Mouse (Mus musculus) stomach, embryonic 14.5 days (tissue): Measurements from ENCODE around the gene Tcta. TPM values are rescaled to one million over a fixed set of nuclear protein-coding genes. Genes with fewer than 3 reads are reported as not detected.
"Not testable (repeated sequence)": the region's sequence is repeated elsewhere in the genome, so short reads cannot be mapped to it uniquely, and the experiment has no call there.

Source experiments
- ATAC-seq: fragments of 200-750 bp; cut with Nextera tagmentation; 2 replicates; pipeline ENCODE4 v1.8.0; 2017; ENCODE audit warnings: low read depth, moderate TSS enrichment; ENCODE audit not compliant: insufficient number of reproducible peaks, insufficient read depth, low FRiP score
- H3K27ac ChIP-seq: fragments of 300-500 bp; sonication (generic); 2 replicates; pipeline ENCODE4 v1.5.1; 2014; ENCODE audit warnings: mild to moderate bottlenecking, low read length, moderate library complexity, mixed read lengths
- H3K27me3 ChIP-seq: fragments of 300-500 bp; sonication (generic); 2 replicates; pipeline ENCODE4 v1.6.1; 2014; ENCODE audit warnings: low read length, control low read depth, mixed read lengths; ENCODE audit not compliant: control insufficient read depth, insufficient read depth
- H3K36me3 ChIP-seq: fragments of 300-500 bp; sonication (generic); 2 replicates; pipeline ENCODE4 v1.6.1; 2014; ENCODE audit warnings: mild to moderate bottlenecking, control low read depth, low read length, moderate library complexity, mixed read lengths; ENCODE audit not compliant: control insufficient read depth, insufficient read depth
- H3K4me1 ChIP-seq: fragments of 300-500 bp; sonication (generic); 2 replicates; pipeline ENCODE4 v1.6.1; 2014; ENCODE audit warnings: low read length, control low read depth, mixed read lengths; ENCODE audit not compliant: control insufficient read depth, insufficient read depth
- H3K4me2 ChIP-seq: fragments of 300-500 bp; sonication (generic); replicated peaks from 2 replicates; pipeline ENCODE4 v1.6.1; 2014; ENCODE audit warnings: low read depth, low read length, control low read depth
- H3K4me3 ChIP-seq: fragments of 300-500 bp; sonication (generic); 2 replicates; pipeline ENCODE4 v1.5.1; 2014; ENCODE audit warnings: low read depth, low read length, control low read depth
- H3K9ac ChIP-seq: fragments of 300-500 bp; sonication (generic); replicated peaks from 2 replicates; pipeline ENCODE4 v1.6.1; 2014; ENCODE audit warnings: low read depth, mild to moderate bottlenecking, control low read depth, low read length, moderate library complexity, mixed read lengths
- H3K9me3 ChIP-seq: fragments of 300-500 bp; sonication (generic); 2 replicates; pipeline ENCODE4 v1.6.1; 2016; ENCODE audit warnings: low read depth, low read length, control low read depth; ENCODE audit not compliant: control insufficient read depth
- WGBS: fragments of 180-500 bp; shearing (Covaris S2); extraction: QIAGEN DNeasy Blood & Tissue Kit; methylation state at CpG from one replicate; pipeline ENCODE4 v1.1.7; 2014; 5-methylcytosine and 5-hydroxymethylcytosine counted together
- polyA plus RNA-seq: library from polyadenylated mRNA; unstranded; fragments of >200 nt; fragmentation: Nextera tagmentation; extraction: Ambion mirVana; gene quantifications from 2 replicates; pipeline ENCODE4 v1.2.1, GENCODE M21; 2014

Tcta gene
- polyA plus RNA-seq, 1 experiment from 2014 or later: 37.9 TPM

DNA sequence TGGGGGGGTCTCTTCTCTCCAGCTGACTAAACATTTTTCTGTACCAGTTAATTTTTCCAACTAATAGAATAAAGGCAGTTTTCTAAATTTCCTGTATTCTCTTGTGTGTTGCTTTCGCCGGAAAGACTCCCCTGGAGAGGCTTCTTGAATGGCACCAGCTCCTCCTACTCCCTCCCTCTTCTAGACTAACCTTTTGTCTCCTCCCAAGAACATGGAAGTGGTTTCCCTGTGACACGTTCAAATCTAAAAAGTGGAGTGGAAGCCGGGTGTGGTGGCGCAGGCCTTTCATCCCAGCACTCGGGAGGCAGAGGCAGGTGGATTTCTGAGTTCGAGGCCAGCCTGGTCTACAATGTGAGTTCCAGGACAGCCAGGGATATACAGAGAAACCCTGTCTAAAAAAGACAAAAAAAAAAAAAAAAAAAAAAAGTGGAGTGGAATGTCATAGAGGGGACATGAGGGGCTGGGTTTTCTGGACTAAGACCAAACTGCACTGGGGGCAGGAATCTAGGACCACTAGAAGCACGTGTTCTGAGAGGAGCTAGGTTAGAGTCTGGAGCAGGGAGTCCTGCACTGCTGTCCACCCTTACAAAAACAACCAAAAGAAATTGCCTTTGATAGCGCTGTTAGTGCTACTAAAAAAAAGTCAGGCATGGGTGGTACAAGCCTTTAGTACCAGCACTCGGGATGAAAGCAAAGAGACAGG lies 32.0 kb upstream of the Tcta start:
- Histone ChIP-seq H3K36me3 (peaks cover 32% of the 10 kb centered on the region), H3K27ac (peak overlapping the region; percentile 96; the same call in 1 of the 2 replicates), H3K9ac (no peak overlapping the region), H3K27me3 (no peaks in the 10 kb centered on the region), H3K9me3 (no peaks in the 10 kb centered on the region), H3K4me3 (no peak overlapping the region), H3K4me1 (peaks cover 23% of the 10 kb centered on the region; the same call in 1 of the 2 replicates), H3K4me2 (peak overlapping the region; percentile 83)
- ATAC-seq: no peak
- 67% methylated on average over 10 of the region's 10 CpGs for WGBS

DNA sequence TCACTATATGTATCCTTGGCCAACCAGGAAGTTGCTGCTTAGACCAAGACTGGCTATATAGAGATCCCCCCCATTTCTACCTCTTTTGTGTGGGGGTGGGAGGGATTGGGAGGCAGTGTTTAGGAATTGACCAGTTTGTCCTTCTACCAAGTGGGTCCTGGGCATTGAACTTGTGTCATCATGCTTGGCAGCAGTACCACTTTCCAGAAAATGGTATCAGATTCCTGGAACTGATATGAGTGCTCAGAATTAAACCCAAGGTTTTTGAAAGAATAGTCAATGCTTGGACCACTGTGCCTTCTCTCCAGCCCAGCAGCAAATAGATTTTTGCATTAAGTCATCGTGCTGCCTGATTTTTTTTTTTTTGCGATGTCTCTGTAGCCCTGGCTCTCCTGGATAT lies 19.9 kb upstream of the Tcta start:
- H3K9me3 ChIP-seq: no peaks in the 10 kb centered on the region
- no peak overlapping the region for H3K4me2 ChIP-seq
- WGBS: 97% methylated on average over 2 of the region's 2 CpGs
- no peak for ATAC-seq
- H3K4me1 ChIP-seq: no peaks in the 10 kb centered on the region
- H3K27ac ChIP-seq: no peak overlapping the region
- peaks cover 43% of the 10 kb centered on the region for H3K36me3 ChIP-seq
- H3K27me3 ChIP-seq: no peaks in the 10 kb centered on the region
- no peak overlapping the region for H3K9ac ChIP-seq
- H3K4me3 ChIP-seq: no peak overlapping the region

GRCm38 (mm10) chr9:108324784-108325183 lies 18.8 kb upstream of the Tcta start:
- Histone ChIP-seq H3K4me3 (no peak overlapping the region), H3K4me1 (no peaks in the 10 kb centered on the region), H3K27me3 (no peaks in the 10 kb centered on the region), H3K36me3 (peaks cover 35% of the 10 kb centered on the region), H3K9me3 (no peaks in the 10 kb centered on the region), H3K9ac (no peak overlapping the region), H3K27ac (no peak overlapping the region), H3K4me2 (no peak overlapping the region)
- ATAC-seq: no peak
- WGBS: 77% methylated on average over 1 of the region's 1 CpGs

DNA sequence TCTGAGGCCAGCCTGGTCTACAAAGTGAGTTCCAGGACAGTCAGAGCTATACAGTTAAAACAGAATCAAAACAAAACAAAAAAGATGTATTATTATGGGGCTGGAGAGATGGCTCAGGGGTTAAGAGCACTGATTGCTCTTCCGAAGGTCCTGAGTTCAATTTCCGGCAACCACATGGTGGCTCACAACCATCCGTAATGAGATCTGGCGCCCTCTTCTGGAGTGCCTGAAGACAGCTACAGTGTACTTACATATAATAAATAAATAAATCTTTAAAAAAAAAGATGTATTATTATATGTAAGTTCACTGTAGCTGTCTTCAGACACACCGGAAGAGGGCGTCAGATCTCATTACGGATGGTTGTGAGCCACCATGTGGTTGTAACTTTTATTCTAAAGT lies 16.1 kb upstream of the Tcta start:
- H3K9me3 ChIP-seq, ATAC-seq, H3K27ac ChIP-seq, H3K4me1 ChIP-seq, H3K4me2 ChIP-seq, H3K27me3 ChIP-seq, H3K4me3 ChIP-seq, H3K9ac ChIP-seq: not testable (repeated sequence)
- WGBS: 91% methylated on average over 7 of the region's 7 CpGs
- H3K36me3 ChIP-seq: peaks cover 12% of the 10 kb centered on the region

DNA sequence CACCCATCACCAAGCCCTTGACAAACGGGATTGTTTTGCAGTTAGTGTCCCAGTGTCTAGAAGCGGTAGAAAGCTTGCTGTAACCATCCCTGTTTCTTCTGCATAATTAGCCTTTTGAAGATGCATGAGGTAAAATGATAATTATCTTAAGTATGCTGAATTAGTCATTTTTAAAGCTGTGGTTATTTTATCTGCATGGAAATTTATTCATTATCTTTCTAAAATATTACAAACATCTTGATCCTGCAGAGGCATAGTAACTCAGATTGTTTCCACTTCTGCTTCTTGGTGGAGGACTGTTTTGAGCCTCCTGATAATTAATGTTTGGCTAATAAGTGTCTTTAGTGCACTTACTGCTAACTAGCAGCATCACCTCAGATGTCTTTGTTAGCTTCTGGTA lies 12.5 kb upstream of the Tcta start:
- Histone ChIP-seq H3K27ac (no peak overlapping the region), H3K9ac (no peak overlapping the region), H3K4me2 (no peak overlapping the region), H3K9me3 (no peaks in the 10 kb centered on the region), H3K36me3 (peaks cover 14% of the 10 kb centered on the region; the same call in 1 of the 2 replicates), H3K4me3 (no peak overlapping the region), H3K27me3 (no peaks in the 10 kb centered on the region), H3K4me1 (no peaks in the 10 kb centered on the region)
- WGBS: 82% methylated on average over 2 of the region's 2 CpGs
- ATAC-seq: no peak

DNA sequence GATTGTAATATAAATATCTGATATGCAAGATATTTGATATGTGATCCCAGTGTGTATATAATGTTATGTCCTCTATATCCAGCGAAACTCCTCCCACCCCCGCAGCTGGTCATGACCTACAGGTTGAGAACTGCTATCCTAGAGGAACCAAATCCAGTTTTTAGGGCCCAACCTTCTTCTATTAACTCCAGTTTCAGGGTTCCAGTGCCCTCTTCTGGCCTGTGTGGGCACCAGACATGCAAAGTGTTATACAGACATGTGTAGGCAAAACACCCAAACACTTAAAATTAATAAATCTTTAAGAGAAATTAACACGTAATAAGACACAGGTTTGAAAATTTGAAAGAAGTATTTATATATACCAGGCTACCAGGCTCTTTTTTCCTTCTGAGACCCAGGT lies 11.6 kb upstream of the Tcta start:
- H3K9ac ChIP-seq: no peak overlapping the region
- 92% methylated on average over 3 of the region's 3 CpGs for WGBS
- H3K4me1 ChIP-seq: no peaks in the 10 kb centered on the region
- H3K36me3 ChIP-seq: peaks cover 14% of the 10 kb centered on the region; the same call in 1 of the 2 replicates
- no peak overlapping the region for H3K27ac ChIP-seq
- no peaks in the 10 kb centered on the region for H3K27me3 ChIP-seq
- H3K4me2 ChIP-seq: no peak overlapping the region
- H3K4me3 ChIP-seq: no peak overlapping the region
- no peak for ATAC-seq
- H3K9me3 ChIP-seq: no peaks in the 10 kb centered on the region

DNA sequence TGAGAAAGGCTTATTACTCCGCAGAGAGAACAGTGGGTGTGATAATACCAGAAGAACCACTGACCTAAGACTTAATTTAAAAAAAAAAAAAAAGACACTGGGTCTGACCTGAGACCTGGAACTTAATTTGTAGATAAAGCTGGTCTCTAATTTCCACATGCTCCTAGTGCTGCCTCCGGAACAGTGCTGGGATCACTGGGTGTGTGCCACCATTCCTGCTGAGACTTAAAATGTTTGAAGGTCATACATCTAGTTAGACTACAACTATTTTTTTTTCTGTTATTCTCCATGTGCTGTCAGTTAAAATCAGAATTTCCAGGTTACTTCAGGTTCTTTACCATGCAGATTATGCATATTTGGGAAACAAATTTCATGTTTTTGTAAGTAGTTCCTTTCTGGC lies 2.2 kb upstream of the Tcta start:
- peaks cover 29% of the 10 kb centered on the region for H3K4me1 ChIP-seq
- H3K4me3 ChIP-seq: peak overlapping the region; percentile 87
- H3K9me3 ChIP-seq: no peaks in the 10 kb centered on the region
- peak overlapping the region; percentile 25; the same call in 1 of the 2 replicates for H3K9ac ChIP-seq
- H3K27me3 ChIP-seq: no peaks in the 10 kb centered on the region
- 47% methylated on average over 2 of the region's 2 CpGs for WGBS
- no peak for ATAC-seq
- peak overlapping the region; percentile 86 for H3K4me2 ChIP-seq
- peak overlapping the region; percentile 21; the same call in 1 of the 2 replicates for H3K27ac ChIP-seq
- H3K36me3 ChIP-seq: peaks cover 11% of the 10 kb centered on the region

DNA sequence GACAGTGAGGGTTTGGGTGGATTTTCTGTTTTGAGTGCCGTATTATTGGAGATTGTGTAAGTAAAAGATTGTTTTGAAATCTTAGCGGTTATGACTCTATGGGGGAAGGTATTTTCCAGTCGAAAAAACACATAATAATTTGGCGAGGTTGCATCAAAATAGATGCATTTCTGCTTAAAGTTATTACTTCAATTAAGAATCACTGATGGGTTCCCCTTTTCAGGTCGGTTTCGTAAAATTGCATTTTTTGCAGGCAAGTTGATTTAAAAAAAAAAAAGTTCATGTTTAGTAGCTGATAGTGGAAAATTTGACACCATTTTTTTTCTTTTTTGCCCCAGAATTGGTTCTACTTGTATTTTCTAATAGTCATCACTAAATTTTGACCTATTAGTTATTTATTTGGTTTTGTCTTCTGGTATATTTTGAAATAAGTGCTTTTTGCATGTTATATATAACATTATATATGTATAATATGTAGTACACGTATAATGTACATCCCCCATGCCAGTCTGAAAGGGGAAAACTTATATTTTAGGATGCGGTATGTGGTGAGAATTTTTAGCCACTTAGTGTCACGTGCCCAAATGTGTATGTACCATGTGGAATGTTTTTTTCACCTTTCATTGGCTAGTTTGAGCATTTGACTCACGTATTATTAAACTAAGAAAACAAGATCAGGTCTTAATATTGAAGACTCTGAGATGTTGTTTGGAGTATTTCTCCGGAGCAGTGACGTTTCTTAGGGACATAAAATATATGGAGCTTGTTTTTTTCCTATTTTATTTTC lies 1.3 kb upstream of the Tcta start:
- 9% methylated on average over 12 of the region's 12 CpGs for WGBS
- peaks cover 29% of the 10 kb centered on the region for H3K4me1 ChIP-seq
- no peaks in the 10 kb centered on the region for H3K27me3 ChIP-seq
- no peak for ATAC-seq
- H3K9ac ChIP-seq: peak overlapping the region; percentile 97
- H3K9me3 ChIP-seq: no peaks in the 10 kb centered on the region
- H3K27ac ChIP-seq: peak overlapping the region; percentile 100
- peaks cover 19% of the 10 kb centered on the region for H3K36me3 ChIP-seq
- peak overlapping the region; percentile 87 for H3K4me3 ChIP-seq
- H3K4me2 ChIP-seq: peak overlapping the region; percentile 86
